Mouse (Mus musculus): ENCODE measurements around the gene Ifit3b. TPM values are rescaled to one million over a fixed set of nuclear protein-coding genes. Genes with fewer than 3 reads are reported as not detected.
"Not testable (repeated sequence)": the region's sequence is repeated elsewhere in the genome, so short reads cannot be mapped to it uniquely, and the experiment has no call there.

The Ifit3b gene
- 6.6 and 7.7 TPM in 2 replicates for polyA plus RNA-seq (2015; fragmentation: Nextera tagmentation; extraction: Ambion mirVana)

DNA sequence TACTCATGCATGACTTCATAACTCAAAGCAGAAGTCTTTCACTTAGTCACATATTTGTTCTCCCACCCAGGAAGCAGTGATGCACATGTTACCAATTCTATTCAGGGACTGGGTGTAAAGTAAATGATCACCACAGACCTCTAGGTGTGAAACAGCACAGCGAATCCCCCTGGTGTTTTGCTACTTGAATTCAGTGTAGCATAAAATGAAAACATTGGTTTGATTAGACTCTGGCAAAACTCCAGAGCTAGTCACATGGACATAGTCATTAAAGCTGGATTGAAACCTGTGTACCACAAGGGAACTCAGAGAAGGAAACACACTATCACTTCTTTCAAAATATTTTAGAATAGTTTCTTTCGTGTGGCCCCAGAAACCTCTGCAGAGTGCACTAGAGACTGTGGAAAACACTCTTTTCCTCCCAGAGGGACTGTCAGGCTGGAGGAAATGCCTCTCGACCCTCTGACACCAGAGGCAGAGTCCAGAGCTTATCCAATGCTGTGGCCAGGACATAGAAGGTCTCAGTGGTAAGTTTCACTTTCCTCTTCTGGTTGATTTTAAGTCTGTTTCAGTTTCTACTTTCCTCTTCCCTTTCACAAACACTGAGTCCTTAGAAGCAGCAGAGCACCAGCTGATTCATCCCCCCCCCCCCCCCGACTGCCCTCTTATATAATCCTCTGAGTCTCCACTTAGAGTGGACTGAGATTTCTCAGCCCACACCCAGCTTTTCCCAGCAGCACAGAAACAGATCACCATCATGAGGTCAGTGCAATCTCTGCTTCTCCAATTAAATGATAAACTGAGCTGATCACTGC is at the start of gene Ifit3b:
Gene Ifit3b, plus strand, starts transcription at position 734 of the 815 bp plus-strand sequence.
- DNase-seq (ENCODE audit: low spot score) = not testable (repeated sequence)

DNA sequence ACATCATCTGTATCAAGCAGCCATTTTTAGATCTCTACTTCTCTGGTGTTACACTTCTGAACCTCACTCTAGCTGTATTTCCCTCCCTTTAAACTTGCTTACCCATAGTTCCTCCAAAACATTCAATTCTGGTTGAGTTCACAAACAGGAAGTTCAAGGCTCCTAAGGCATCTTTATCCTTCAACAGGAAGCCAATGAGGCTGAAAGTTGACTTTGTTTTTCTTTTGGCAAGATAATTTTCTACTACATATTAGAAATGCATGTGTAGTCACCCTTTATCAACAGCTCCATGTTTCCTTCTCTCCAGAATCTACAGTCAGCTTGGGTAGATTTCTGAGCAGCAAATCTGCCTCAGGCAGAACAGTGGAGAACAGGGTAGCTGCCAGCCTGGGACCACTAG is 45.2 kb upstream of the Ifit3b start:
- no peak for DNase-seq (ENCODE audit: low spot score)

DNA sequence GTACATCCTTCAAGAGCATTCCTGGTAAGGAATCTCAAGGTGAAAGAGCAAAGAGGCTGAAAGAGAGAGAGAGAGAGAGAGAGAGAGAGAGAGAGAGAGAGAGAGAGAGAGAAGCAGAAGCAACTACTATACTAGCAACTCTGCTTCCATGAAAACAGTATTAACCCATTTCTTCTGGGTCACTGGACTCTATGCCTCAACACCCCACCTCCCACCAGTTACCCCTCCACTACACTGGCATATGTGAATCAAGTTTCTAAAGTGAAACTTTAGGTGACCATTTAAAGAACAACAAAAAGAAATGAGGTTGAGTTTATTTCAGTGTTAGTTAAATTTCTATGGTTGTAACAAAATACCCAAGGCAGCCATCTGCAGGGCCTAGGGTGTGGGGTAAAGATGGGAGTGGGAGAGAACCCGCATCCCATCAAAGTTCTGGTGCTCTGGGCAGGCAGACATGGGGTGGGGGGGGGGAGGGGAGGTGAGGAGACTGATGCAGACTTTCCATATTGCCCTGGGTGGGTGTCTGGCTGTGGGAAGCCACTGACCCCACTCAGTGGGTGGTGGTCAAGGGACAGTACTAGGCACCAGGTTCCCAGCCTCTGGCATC is 41.5 kb upstream of the Ifit3b start:
- DNase-seq (ENCODE audit: low spot score) = no peak

DNA sequence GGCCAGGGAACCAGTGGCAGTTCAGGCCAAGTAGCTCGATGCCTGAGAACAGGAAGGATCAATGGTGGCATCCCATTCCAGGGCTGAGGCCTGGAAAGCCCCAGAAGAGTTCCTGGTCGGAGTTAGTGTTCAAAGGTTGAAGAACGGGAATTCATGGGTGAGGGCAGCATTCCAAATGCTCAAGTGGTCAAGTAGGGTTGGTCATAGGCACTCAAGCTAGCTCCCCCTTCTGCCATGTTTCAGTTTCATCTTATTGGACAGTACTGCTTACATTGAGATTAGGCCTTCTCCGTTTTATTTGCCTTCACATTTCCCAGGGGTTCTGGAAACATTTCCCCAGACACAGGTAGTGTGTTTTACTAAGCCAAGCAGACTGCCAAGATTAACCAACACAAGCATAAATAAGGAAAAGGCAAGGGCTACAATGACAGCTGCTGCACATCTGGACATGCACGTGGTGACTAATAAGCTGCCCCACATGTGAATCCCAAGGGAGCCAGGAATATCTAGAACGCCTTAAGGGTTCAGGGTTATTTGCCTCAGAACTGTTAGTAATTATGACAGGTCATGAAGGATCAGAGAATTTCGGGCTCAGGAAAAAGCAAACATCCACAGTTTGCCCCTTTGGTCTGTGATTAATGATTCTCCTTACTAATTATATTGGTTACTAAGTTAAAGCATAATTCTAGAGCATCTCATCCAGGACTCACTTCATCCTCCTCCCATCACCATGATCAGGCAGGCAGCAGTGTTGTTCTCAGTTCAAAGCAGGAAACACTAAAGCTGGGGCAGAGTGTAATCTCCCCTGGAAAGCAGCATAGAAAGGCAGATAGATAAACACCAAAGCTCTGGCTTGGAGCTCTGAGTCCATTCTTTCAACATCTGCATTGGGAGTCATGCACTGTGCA is 38.5 kb upstream of the Ifit3b start:
- DNase-seq (ENCODE audit: low spot score) = no peak

DNA sequence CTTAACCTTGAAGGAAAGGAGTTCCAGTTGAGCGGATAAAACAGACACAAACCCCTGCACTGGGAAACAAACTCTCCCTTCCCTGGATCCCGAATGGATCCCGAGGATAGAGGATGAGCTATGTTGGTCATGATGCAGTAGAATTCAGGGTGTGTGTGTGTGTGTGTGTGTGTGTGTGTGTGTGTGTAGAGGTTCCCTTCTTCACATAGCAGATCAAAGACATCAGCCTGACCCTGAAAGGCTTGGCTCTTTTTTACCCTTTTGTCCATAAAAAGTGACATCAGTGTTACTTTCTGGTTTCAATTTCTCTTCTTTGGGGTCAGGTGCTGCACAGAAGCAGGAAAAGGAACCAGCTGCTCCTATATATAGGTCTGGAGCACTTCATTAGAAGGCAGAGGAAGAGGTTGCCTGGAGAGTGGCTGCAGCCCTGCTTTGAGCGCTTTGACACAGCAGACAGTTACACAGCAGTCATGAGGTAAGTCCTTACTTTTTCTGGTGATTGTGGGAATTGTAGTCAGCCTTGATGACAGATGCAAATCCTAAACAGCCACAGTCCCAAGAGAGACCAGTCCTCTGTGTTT is 37.8 kb upstream of the Ifit3b start:
- DNase-seq (ENCODE audit: low spot score) = no peak

DNA sequence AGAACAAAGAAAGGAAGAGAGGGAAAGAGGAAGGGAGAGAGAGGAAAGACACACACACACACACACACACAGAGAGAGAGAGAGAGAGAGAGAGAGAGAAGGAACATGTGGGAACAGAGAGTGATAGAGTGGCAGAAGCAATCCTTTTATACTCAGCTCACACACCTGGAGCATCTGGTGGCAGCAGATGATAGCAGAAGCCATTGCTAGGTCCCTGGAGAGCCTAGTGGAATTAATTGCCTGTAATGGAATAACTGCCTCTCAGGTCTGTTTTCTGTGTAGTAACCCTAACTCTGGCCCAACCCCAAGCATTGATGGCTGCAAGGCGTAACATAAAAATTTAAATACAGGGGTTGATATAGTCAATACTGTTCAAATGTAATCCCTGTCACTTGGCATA is 36.7 kb upstream of the Ifit3b start:
- no peak for DNase-seq (ENCODE audit: low spot score)

DNA sequence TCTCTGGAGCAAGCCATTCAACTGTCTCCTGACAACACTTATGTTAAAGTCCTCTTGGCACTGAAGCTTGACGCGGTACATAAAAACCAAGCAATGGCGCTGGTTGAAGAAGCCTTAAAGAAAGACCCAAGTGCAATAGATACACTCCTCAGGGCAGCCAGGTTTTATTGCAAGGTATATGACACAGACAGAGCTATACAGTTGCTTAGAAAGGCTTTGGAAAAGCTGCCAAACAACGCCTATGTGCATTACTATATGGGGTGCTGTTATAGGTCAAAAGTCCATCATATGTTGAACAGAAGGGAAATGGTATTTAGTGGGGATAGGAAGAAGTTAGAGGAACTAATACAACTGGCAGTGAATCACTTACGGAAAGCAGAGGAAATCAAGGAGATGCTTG is 34.1 kb upstream of the Ifit3b start:
- DNase-seq (ENCODE audit: low spot score) = no peak

DNA sequence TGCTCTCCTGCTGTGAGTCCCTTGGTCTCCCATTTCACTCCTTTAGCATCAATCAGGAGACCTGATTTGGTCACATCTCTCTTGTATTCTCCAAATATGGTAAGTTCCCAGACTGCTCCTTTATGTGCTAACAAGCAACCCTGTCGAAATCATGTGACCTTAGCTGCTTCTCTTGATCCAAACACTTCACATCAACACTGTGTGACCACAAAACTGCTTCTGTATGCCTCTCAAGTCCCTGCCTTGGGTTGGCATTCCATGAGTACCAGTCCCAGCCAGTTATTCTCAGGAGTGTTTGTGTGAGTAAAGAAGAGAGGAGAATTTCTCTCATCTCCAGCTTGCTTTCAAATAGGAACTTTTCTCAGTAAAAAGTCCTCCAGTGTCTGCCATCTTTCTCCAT is 30.6 kb upstream of the Ifit3b start:
- DNase-seq (ENCODE audit: low spot score) = no peak

DNA sequence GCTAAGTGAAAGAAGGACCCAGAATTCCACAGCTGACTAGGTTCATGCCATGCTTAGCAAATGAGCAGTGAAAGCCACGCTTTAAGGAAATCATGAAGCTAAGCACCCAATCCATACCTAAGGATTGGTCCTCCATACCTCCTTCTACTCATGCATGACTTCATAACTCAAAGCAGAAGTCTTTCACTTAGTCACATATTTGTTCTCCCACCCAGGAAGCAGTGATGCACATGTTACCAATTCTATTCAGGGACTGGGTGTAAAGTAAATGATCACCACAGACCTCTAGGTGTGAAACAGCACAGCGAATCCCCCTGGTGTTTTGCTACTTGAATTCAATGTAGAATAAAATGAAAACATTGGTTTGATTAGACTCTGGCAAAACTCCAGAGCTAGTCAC is 25.1 kb upstream of the Ifit3b start:
- DNase-seq (ENCODE audit: low spot score) = not testable (repeated sequence)

DNA sequence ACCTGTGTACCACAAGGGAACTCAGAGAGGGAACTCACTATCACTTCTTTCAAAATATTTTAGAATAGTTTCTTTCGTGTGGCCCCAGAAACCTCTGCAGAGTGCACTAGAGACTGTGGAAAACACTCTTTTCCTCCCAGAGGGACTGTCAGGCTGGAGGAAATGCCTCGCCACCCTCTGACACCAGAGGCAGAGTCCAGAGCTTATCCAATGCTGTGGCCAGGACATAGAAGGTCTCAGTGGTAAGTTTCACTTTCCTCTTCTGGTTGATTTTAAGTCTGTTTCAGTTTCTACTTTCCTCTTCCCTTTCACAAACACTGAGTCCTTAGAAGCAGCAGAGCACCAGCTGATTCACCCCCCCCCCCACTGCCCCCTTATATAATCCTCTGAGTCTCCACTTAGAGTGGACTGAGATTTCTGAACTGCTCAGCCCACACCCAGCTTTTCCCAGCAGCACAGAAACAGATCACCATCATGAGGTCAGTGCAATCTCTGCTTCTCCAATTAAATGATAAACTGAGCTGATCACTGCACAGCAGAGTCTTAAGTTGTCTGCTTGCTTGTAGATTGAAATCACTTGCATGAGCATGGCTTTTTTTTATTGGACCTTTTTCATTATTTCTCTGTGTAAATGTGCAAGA is 24.5 kb upstream of the Ifit3b start, which contains the start of gene Ifit3:
Gene Ifit3, plus strand, starts transcription at position 406 of the 641 bp plus-strand sequence.
- not testable (repeated sequence) for DNase-seq (ENCODE audit: low spot score)

DNA sequence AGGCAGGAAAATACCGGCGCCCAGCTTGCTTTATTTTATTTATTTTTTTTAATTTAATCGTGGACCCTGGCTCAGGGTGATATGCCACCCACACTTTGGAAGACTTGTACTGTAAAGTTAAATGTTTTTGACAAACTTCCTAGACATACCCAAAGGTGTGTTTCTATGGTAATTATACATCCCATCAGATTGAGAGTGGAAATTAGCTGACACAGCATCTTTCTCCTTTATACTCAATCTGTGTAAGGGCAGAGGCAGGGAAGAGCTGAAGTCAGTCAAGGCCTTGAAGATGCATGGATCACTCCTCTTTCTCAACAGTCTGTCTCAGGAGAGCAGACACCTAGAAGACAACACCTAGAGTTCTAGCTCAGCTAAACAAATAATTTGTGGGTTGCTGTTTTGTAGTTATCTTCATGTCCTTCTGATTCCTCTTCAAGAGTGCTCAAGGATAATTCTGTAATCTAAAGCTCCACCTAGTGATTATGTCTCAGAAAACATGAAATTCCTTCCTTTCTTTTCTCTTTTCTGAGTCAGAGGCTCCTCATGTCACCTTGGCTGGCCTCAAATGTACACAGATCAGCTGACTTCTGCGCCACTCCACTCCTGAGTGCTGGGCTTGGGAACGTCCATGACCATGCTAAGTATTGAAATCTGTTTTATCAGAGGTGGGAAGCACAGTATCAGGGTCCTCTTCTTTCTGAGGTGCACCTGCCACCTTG is 21.9 kb upstream of the Ifit3b start:
- not testable (repeated sequence) for DNase-seq (ENCODE audit: low spot score)

DNA sequence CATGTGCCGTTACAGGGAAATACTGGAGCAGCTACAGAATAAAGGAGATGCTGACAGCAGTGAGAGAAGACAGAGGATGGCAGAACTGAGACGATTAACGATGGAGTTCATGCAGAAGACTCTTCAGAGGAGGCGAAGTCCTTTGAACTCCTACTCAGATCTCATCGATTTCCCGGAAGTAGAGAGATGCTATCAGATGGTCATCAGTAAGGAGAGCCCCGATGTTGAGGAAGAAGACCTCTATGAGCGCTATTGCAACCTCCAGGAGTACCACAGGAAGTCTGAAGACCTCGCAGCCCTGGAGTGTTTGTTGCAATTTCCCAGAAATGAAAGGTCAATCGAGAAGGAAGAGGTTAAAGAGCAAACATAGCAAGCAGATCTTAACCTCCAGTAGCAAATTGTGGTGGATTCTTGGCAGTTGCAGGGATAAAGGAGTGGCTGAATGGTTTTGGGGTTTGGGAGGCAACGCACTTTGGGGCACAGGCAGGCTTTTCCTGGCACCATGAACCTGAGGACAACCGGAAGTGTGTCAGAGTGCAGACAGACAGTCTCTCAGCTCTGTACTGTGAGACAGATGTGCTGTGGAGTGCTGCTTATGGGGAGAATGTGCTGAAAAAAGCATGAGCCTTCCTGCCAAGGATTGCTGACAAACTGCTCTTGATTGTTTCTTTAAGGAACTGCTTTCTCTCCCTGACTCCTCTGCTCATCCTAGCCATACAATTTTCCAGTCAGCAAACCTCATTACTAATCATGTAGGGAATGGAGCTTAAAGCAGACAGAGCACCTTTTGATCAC is 19.7 kb upstream of the Ifit3b start:
- not testable (repeated sequence) for DNase-seq (ENCODE audit: low spot score)

DNA sequence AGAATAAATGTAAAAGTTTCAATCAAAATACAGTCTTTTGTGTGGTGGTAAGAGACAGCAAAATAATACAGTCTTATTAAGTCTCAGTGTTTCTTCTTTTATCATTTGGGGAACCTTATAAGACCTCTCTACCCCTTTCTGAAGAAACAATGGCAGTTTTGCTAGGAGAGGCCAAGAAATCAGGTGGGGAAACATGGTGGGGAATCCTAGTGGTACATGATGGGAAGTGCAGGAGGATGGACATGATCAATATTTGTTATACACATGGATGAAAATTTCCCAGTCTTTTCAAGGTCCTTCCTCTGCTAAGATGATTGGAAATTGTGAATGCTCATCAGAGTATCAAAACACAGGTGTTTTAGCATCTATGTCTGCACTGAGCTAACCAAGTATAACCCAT is 18.8 kb upstream of the Ifit3b start:
- no peak for DNase-seq (ENCODE audit: low spot score)

DNA sequence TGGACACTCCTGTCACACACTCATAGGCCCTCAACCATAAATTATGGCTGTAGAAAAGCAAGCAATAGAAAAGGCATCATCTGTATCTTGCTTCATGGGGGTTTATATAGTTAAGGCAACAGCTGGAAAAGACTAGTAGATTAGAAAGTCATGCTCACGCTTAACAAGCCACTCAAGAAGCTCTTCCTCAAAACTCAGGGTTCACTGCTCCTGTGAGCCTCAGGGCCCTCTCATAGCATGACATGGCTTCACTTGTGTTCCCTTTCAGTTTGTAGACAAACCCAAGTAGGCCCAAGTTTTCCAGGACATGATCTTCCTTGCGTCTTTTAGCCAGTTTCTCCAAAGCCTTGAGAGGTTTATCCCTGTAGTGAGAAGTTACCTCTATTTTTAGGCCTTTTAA is 14.3 kb upstream of the Ifit3b start:
- no peak for DNase-seq (ENCODE audit: low spot score)

DNA sequence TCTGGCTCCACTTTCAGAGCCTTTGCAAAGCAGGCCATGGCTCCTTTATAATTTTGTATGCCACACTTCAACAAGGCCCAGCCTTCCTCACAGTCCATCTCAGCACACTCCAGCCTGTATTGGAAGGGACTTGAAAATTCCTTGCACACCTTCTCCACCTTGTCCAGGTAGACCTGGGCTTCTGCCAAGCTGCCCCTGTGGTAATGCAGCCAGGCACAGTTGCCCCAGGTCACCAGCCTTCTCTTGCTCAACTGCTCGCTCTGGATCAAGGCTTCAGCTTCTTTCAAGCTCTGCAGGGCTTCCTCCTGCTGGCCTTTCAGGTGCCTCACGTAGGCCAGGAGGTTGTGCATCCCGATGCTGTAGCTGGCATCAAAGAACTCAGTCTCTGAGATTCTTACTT is 13.2 kb upstream of the Ifit3b start:
- not testable (repeated sequence) for DNase-seq (ENCODE audit: low spot score)

DNA sequence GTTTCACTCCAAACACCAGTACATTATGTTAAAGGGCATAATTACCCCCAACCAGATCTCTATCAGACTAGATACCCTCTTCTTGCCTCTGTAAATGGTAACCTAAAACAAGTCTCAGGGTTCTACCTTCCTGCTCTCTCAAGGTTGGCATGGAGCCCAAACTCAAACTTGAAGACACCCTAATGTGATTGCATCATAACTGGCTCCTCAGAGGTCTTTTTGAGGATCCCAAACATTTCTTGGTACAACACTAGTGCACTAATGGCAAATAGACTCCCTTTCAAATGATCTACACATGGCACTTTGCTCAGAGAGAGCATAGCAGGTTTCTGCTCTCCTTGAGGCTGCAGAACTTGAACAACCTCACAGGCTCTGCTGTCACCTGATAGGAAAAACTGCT is 11.0 kb upstream of the Ifit3b start:
- no peak for DNase-seq (ENCODE audit: low spot score)

DNA sequence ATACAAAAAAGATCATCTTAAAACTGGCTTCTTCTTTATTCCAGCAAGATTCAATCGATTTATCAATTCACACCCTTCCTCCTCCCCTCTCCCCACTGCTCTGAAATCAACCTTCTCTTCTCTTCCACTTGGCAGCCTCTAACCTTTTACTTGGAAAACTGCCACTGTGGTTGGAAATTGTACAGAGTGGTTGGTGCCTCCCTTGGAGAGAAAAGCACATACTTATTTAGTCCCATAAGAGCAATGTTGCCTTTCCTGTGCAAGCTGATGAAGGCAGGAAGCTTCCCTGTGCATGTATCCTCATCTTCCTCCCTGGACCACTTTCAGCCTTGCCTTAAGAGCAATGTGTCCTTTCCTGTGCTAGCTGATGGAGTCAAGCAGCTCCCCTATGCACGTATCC is 9.4 kb upstream of the Ifit3b start:
- DNase-seq (ENCODE audit: low spot score) = no peak

DNA sequence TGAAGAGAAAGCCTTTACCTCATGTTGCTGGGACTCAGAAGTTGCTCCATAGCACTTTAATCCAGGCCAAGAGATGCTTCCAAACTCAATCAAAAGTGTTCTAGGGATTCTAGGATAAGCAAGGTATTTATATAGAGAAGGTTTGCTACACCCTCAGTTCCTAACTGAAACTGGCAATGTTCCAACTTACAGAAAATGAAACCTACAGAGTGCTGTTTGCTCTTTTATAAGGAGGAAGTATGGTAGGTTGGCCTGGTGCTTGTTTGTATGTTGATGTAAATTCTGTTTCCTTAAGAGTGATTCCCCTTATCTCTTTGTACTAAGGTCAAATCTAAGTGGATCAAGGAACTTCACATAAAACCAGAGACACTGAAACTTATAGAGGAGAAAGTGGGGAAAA is 8.5 kb upstream of the Ifit3b start:
- not testable (repeated sequence) for DNase-seq (ENCODE audit: low spot score)

DNA sequence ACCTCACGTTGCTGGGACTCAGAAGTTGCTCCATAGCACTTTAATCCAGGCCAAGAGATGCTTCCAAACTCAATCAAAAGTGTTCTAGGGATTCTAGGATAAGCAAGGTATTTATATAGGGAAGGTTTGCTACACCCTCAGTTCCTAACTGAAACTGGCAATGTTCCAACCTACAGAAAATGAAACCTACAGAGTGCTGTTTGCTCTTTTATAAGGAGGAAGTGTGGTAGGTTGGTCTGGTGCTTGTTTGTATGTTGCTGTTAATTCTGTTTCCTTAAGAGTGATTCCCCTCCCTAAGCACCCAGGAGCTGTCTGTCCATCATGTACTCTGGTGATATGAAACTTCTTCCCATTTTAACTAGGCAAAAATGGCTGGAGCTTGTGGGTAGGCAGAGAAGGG is 5.9 kb upstream of the Ifit3b start, which contains the start of gene Ifit1bl1:
Gene Ifit1bl1, minus strand, starts transcription at position 69 of the 400 bp plus-strand sequence.
- not testable (repeated sequence) for DNase-seq (ENCODE audit: low spot score)
